Comparison of ENCODE assay signal across 7 mouse cellular contexts in the genomic region with DNA sequence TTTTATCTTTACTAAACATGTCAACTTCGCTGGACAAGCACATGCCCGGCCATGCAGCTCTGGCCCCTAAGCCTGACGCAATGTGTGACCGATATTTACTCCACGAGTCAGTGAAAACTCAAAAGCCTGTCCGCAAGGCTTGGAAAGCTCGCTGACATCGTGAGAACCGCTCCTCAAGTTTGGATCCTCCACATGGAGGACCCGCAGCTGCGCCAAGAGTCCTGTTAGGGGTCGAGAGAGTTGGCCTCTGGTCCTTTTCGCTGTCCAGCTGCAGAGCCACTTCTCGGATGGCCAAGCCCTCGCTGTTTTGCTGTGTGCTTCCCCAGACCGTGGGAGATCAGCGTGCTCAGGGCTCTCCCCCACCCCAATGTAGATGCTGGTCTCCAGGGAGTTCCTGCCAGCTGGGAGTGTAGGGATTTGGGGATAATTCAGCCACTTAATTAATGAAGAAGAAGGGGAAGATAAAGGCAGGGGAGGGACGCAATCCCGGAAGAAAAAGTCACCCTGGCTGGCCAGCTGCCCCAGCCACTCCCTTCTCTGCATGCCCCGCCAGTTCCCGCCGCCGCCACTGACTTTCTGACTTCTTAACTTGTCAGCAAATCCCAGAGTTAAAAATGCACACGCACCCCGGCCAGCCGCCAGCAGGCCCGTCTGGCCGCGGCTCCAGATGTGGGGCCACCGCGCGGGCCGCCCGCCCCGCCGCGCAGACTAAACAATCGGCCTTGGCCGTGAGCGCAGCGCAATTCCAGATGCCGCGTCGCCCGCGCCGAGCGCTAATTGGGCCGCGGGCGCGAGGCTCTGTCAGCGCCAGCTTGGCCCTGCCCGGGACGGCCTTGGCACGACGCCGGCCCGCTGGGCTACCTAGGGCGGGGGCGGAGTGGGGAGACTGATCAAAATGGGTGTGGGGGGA. TPM values are rescaled to one million over a fixed set of nuclear protein-coding genes. Genes with fewer than 3 reads are reported as not detected.
A peak's percentile ranks its signal among the peaks of the same experiment; 100 is the strongest.
DNase-seq lines count a peak whose midpoint lies in the region; ATAC-seq lines count a peak whose summit lies in the region.

No protein-coding gene starts in this region.

- H3K9me3 ChIP-seq in hindbrain, embryonic 13.5 days, result no peaks in the 10 kb centered on the region

- intact Hi-C loops in left cerebral cortex, postnatal 36 days (cut with DNase I), result no loop called here

- peak overlapping the region; percentile 58; the same call in 1 of the 2 replicates for H3K9ac ChIP-seq in hindbrain, embryonic 13.5 days

- H3K36me3 ChIP-seq in hindbrain, embryonic 13.5 days, result no peaks in the 10 kb centered on the region

- no peak overlapping the region for H3K27ac ChIP-seq in hindbrain, embryonic 13.5 days

- peak; percentile 60 for DNase-seq in MN1 (ENCODE audit: low spot score)
- peak; percentile 80 to 81 for DNase-seq in adrenal gland, postnatal 36 days
- peak; percentile 69 for DNase-seq in gastrocnemius, adult 18-20 months (ENCODE audit: low spot score)
- peak; percentile 21 to 35 for DNase-seq in left cerebral cortex, postnatal 36 days (ENCODE audit: low spot score in 2 of 2)
- DNase-seq in mesoderm, embryonic 11.5 days (ENCODE audit: low read depth, low spot score), result peak; percentile 85
- peak; percentile 5 to 19 for DNase-seq in spleen, postnatal 36 days (ENCODE audit: low spot score in 2 of 2)

- peaks cover 53% of the 10 kb centered on the region for H3K27me3 ChIP-seq in hindbrain, embryonic 13.5 days

- H3K4me2 ChIP-seq in hindbrain, embryonic 13.5 days, result peak overlapping the region; percentile 76

- WGBS in hindbrain, embryonic 13.5 days, result 2% methylated on average over 61 of the region's 61 CpGs

- peak overlapping the region; percentile 41 for H3K4me3 ChIP-seq in hindbrain, embryonic 13.5 days

- peak; percentile 37; the same call in 1 of the 2 replicates for ATAC-seq in hindbrain, embryonic 13.5 days (ENCODE audit: low FRiP score)

- peaks cover 34% of the 10 kb centered on the region for H3K4me1 ChIP-seq in hindbrain, embryonic 13.5 days (replicated peaks)

RNA-seq across cellular contexts. Expression of a gene that starts 49.4 kb away (rescaled TPM):
- 10 to 100 TPM; 23.0 to 23.6 TPM for total RNA-seq in adrenal gland, postnatal 36 days (2021)
- 1 to 10 TPM; 7.5 TPM for total RNA-seq in gastrocnemius, adult 18-20 months (2021)
- 19.6 and 19.9 TPM in 2 replicates for polyA plus RNA-seq in hindbrain, embryonic 13.5 days (2015; fragmentation: Nextera tagmentation; extraction: Ambion mirVana)
- total RNA-seq in left cerebral cortex, postnatal 36 days (2021), result 10 to 100 TPM; 44.1 to 55.9 TPM

Comparison
In these comparisons a context has a peak if more than half of its experiments do, and no peak if none do; other contexts are left out.
1. DNase-seq: peak in every context shown above with its lines; median percentile 85 in mesoderm, embryonic 11.5 days; 80 in adrenal gland, postnatal 36 days; 69 in gastrocnemius, adult 18-20 months; 60 in MN1; 28 in left cerebral cortex, postnatal 36 days; 12 in spleen, postnatal 36 days.